Mouse (Mus musculus) yolk sac, embryonic 10.5 days (tissue): ENCODE results near the gene Olfr223.
A peak's percentile ranks its signal among the peaks of the same experiment; 100 is the strongest.
"Not testable (repeated sequence)": the region's sequence is repeated elsewhere in the genome, so short reads cannot be mapped to it uniquely, and the experiment has no call there.

Source experiments
- DNase-seq: peaks from one replicate; pipeline ENCODE4 v3.0.0-alpha.2; 2017; ENCODE audit warnings: low spot score

Olfr223 gene

DNA sequence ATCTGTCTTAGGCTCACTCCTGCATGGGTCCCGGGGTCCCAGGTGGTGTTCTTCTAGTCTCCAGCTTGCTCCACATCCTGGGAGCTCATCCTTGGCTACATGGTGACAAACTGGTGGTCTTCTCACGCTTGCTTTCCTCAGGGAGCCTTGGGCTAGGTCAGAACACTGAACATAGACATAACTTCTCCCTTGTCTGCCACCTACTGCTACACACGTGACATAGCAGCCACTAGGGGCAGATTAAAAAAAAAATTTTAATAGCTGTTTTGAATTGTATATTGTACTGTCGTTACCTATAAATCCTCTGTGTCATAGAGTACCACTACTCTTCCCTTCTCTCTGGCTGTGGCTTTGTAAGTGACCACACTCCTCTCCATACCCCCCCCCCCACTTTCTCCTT, 3.0 kb upstream of the Olfr223 start:
- DNase-seq, result no peak

DNA sequence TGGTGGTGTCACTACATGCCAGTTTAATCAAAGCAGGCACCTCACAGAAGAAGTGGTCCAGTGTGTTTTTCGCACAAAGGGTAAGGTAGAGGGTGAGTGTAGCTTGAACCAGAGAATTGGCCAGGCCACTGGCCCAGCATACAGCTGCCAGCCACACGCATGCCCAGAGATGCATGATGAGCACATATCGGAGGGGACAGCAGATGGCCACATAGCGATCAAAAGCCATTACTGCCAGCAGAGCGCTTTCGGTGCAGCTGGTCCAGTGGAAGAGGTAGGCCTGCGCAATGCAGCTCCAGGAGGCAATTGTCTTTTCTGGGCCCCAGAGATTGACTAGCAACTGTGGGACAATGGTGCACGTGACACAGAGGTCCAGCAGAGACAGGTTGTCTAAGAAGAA, 3.6 kb downstream of the Olfr223 start:
- no peak for DNase-seq

DNA sequence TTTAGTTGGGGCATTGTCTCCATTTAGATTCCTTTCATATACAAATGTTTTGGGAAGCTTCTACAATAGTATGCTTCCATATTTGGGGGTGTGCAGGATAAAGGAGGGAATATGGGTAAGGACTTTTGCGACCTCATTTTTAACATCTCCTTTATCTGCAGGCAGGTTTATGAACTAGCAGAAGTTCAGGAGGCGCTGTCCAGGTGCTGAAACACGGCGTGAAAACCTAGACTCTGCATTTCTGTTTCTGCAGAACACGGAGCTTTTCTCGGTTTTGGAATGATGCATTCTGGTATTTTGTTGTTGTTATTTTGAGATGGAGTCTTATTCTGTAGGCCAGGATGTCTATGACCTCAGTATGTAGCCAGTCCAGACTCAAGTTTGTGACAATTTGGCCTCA, 8.6 kb downstream of the Olfr223 start:
- DNase-seq, result no peak

DNA sequence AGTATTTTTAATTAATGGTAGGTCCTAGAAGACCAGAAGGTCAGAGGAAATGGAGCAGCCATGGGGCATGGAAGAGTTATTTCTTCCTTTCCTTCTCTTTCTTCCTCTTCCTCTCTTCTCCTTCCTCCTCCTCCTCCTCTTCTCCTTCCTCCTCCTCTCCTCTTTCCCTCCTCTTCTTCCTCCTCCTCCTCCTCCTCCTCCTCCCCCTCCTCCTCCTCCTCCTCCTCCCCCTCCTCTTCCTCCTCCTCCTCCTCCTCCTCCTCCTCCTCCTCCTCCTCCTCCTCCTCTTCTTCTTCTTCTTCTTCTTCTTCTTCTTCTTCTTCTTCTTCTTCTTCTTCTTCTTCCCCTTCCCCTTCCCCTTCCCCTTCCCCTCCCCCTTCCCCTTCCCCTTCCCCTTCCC, 17.0 kb downstream of the Olfr223 start, which contains the start of gene Olfr222:
TSS of gene Olfr222 (minus strand) at position 101 of the 400 bp plus-strand sequence.
- DNase-seq, result not testable (repeated sequence)

DNA sequence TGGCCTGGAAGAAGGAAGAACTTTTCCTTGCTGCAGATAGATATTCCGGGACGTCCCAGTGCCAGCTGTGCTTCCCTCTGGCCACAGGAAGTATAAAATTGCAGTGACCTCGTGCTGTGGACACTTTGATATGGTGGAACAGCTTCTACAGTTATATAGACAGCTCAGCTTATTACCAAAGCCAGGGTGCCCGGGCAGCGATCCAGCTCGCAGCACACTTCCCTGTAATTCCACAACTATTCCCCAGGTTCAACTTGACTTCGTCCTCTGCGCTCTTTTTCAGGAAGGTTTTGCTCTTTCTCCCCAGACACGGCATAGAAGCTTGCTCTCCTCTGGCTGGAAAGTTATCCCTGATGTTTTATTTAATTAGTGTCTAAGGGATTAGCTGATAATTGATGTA, 17.4 kb downstream of the Olfr223 start:
- DNase-seq, result no peak

DNA sequence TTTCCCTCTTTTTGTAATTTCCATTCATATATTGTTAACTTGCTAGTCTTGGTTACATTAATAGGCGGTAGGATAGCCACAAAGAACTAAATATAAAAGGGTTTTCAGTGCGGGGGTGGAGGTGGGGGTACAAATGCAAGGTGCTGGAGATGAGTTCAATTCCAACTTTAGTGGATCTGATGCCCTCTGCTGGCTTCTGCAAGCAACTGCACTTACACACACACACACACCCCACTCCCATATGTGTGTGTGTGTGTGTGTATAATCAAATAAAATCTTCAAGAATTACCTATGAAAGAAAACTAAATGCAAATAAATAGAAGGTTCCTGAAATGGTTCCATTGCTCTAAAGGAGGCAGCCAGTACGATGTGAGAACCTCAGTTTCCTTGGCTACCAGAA, 23.8 kb downstream of the Olfr223 start:
- no peak for DNase-seq

DNA sequence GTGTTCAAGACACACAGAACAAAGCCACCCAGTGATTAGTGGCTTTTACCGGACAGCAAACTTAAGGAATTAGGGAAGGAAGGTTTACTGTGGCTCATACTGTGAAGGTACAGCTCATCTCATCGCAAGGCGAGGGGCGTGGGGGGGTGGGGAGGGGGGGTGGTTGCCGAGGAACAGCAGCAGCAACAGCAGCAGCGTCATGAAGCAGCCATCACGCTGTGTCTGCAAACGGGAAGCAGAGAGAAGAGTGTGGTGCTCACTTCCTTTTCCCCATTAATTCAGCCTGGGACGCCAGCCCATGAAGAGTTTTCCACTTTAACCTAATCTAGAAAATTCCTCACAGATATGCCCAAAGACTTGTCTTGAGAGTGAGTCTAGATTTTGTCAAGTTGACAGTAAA, 30.3 kb downstream of the Olfr223 start:
- no peak for DNase-seq

DNA sequence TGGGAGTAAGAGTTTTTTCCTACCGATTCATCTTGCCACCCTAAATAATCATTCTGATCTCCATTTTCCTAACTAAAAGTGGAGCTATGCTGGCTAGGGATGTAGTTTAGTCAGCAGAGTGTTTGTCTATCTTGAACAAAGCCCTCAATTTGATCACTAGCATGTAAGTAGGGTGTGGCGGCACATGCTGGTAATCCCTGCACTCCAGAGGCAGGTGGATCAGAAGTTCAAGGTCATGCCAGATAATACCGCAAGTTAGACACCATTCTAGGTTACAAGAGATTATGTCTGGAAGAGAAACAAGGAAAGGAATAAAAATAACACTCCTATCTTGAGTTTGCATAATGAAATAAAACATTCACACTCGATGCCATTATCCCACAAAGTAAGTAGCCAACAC, 30.8 kb downstream of the Olfr223 start:
- no peak for DNase-seq

DNA sequence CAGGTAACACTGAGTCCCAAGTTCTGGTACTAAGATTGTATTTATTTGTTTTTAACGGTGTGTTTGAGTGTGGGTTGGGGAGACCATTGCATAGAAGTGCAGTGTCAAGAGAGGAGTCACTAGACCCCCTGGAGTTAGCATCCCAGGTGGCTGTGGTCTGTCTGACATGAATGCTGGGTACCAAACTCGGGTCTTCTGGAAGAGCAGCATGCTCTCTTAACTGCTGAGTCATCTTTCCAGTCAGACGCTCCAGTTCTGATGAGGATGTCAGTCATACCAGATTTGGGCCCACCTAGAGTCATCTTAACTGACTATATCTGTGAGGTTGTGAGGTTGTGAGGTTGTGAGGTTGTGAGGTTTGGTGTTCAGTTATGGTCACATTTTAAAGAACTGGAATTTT, 32.2 kb downstream of the Olfr223 start:
- no peak for DNase-seq

DNA sequence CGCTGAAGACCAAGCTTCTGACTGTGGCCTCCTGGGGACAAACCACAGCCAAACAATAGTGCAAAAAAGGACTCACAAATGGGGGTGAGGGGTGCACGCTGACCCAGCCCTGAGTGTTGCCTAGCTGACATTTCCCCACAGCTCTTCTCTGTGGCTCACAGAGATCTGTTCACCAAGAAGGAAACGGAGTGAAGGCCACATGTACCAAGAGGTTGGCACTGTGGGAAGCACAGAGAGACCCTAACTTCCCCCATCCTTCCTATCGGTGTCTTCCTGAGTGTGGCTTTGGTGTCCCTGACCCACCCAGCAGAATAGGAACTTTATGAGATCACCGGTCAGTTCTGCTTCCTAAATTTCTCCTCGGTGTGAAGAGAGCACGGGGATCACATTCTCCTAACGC, 38.6 kb downstream of the Olfr223 start:
- DNase-seq, result no peak

DNA sequence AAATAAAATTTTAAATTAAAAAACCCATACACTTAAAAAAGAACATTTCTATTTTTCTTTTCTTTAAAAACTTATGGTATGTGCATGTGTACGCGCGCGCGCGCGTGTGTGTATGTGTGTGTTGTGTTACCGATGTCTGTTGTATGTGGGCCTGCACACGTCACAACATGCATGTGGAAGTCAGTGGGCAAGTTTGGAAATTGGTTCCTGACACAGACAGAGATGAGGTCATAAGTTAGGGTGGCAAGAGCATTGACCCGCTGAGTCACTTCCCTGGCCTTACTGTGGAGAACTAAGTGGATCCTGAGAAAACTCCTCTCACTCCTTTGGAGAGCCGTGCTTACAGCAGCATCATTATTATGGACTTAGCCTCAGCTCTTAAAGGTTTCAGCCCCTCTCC, 39.0 kb downstream of the Olfr223 start:
- no peak for DNase-seq

DNA sequence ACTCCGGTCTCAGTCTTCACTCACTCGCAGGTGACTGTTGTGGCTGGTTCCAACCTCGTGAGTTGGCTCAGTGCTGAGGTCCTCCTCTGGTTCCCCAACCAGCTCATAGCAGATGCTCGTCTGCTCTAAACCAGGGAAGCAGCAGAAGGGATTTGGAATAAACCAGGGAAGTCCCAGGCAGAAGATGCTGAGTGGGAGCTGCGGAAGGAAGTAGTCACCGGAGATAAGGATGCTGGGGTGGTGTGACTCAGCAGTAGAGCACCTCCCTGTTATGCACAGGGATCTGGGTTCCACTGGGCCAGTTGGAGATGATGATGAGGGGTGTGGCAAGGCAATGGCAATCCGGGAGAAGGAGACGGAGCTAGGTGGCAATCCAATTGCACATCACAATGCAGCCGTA, 49.1 kb downstream of the Olfr223 start:
- no peak for DNase-seq

DNA sequence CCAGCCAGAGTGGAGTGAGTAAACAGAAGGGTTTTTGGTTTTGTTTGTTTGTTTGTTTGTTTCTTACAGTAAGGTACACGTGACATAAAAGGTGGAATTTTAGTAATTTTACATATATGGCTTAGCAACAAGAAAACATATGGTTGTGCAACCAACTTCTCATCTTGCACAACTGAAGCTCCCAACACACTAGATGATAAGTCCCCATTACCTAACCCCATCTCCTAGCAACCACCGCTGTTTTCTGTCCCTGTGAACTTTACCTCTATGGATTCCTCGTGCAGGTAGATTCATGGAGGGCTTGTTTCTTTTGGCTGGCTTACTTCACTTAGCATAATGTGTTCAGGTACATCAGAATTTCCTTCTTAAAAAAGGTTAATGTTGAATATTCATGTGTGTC, 49.7 kb downstream of the Olfr223 start:
- peak; percentile 54 for DNase-seq

DNA sequence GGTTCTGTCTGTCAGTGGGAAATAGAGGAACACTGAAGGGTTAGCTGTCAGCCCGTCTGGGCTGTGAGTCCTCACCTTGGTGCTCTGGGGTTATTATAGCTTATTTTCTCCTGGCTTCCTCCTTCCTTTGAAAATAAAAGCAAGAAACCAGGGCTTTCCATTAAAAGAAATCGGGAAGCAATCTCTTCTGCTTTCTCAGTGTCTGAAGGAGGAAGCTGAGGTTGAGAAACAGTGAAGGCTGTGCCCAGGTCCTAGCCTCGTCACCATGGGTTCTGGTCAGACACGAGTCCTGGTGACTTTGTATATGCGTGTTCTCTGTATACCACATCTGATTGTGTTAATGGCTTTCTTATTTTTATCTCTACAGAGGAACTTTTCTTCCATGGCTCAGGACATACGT, 50.6 kb downstream of the Olfr223 start:
- DNase-seq, result no peak

DNA sequence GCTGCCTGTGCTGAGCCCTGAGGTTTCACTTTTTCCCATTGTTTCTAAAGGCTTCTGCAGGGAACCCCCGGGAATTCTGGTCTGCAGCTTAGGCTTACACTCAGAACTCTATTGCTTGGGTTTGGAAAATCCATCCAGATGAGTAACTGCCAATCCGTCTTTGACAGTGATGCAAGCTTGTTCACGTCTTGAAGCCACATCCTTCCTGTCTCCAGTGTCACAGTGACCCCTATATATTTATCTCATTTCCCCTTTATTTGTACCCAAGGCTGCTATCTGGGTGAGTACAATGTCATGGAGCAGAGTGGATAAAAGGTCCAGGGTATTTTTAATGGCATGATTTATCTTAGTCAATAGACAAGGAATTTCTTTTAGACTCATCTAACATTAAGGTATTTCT, 51.8 kb downstream of the Olfr223 start, which contains the start of gene Nlrp3:
TSS of gene Nlrp3 (plus strand) at position 245 of the 400 bp plus-strand sequence.
- no peak for DNase-seq

DNA sequence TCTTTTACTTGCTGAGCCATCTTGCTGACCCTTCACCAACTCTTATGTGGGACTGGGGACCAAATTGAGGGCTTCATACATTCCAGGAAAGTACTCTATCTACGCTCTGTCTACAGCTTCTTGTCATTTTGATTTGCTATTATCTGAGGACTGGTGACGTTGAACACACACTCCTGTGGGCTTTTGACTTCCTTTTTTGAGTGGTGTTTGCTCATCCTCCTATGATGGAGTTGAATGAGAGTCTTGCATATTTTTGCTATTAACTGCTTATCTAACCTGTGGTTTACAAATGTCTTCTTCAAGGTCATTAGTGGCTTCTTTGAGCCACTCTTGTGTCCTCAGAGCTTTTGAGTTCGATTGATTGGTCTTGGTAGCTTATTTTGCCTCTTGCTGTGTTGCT, 53.0 kb downstream of the Olfr223 start:
- DNase-seq, result no peak
